Mouse (Mus musculus) spleen, adult 2 months (tissue): ENCODE measurements around the gene Actn1.

ENCODE experiments used
- CTCF ChIP-seq: fragments of 200-500 bp; IDR thresholded peaks from 2 replicates; pipeline ENCODE4 v1.5.1; 2011; ENCODE audit warnings: mild to moderate bottlenecking, inconsistent platforms; ENCODE audit not compliant: insufficient read depth, insufficient read length, insufficient replicate concordance; ENCODE audit errors: extremely low read depth
- POLR2A ChIP-seq: fragments of 200-500 bp; IDR thresholded peaks from 2 replicates; pipeline ENCODE4 v1.6.1; 2011; ENCODE audit warnings: low read depth, low read length, inconsistent platforms

GRCm38 (mm10) chr12:80125316-80125715 lies 134.9 kb downstream of the Actn1 start:
- TF ChIP-seq POLR2A = no peak
- no peak for TF ChIP-seq CTCF
